Mouse (Mus musculus): ENCODE measurements around the gene Ppp1r9b.
A peak's percentile ranks its signal among the peaks of the same experiment; 100 is the strongest.
"Not testable (repeated sequence)": the region's sequence is repeated elsewhere in the genome, so short reads cannot be mapped to it uniquely, and the experiment has no call there.

Gene Ppp1r9b

DNA sequence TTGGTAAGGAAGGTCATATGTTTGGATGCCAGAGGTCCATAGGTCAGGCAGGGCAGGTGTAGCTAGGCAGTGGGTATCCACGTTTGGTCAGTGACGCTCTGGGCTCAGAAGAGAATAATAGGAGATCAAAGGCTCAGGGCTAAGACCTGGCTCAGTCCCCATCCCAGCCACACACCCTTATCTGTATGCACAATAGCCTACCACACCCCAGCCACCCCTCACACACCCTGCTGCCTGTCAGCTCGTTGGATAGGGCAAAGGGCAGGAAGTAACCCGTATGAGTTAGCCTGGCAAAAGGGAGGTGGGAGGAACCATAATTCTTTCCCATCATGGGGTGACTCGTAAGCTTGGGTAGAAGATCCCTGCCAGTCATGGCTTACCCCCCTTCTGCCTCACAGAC lies 6.8 kb downstream of the Ppp1r9b start:
- no peak for DNase-seq (ENCODE audit: low spot score in 2 of 2)

DNA sequence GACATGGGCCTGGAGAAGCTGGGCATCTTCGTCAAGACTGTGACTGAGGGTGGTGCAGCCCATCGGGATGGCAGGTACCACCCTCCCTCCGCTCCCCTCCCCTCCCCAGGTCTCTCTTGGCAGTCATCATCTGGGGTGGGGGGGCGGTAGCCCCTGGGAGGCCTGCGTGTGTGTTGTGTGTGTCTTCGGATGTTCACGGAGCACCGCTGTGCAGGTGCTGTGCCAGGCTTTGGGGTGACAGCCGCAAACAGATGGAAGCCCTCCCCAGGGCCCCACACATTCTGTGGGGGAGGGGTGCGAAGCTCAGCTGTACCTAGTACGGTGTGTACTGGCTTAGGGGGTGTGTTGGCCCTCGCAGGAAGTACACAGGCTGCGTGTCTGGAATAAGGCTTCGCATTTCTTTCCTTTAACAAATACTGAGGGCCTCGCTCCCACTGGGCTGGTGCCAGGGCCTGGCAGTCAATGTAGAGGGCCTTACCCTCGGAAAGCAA lies 7.3 kb downstream of the Ppp1r9b start:
- no peak for DNase-seq (ENCODE audit: low spot score in 2 of 2)

DNA sequence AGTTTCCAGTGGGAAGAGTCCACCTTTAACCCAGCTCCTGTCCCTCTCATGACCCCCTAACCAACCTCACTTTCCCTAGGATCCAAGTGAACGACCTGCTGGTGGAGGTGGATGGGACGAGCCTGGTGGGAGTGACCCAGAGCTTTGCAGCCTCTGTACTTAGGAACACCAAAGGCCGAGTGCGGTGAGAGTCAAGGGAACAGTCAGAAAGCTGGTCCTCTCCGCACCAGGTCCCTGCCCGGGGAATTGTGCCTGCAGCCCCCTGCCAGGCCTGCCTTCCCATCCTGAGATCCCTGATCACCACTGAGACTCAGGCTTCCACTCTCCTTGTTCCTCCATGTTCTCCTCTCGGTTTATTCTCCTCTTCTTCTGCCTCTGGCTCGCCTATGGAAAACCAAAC lies 9.3 kb downstream of the Ppp1r9b start:
- DNase-seq (ENCODE audit: low spot score in 2 of 2): no peak

DNA sequence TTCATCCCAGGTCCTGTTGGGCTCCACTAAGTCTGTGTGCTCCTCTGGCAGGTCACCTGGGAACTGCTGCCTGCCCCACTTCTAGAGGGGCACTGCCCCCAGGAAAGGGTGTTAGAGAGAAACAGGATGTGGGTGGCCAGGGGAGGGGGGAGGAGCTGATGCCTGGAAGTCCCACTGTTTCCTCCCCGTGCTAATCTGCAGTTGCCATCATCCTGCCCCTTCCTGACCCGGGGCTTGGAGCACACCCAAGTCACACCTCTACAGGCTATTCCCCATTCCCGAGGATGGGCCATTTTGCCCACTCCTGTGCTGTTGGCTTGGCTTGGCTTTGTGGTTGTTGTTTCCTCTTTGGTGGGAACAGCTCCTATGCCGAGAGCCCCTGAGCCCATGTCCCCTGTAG lies 9.7 kb downstream of the Ppp1r9b start:
- DNase-seq (ENCODE audit: low spot score in 2 of 2): no peak

DNA sequence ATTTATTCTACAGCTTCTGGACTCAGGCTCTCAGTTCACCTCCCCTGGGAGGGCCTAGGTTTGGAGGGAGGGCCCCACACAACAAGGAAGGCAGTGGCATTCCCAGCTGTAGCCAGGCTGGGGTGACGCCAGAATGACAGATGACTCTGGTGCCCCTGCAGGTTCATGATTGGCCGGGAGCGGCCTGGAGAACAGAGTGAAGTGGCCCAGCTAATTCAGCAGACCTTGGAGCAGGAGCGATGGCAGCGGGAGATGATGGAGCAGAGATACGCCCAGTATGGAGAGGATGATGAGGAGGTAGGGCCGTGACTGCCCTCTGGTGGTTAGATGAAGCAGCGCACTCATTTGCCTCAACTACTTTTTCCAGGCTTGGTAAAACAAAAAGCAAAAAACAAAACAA lies 10.2 kb downstream of the Ppp1r9b start:
- peak in 1 of 2 experiments; percentile 80 for DNase-seq (ENCODE audit: low spot score in 2 of 2)

DNA sequence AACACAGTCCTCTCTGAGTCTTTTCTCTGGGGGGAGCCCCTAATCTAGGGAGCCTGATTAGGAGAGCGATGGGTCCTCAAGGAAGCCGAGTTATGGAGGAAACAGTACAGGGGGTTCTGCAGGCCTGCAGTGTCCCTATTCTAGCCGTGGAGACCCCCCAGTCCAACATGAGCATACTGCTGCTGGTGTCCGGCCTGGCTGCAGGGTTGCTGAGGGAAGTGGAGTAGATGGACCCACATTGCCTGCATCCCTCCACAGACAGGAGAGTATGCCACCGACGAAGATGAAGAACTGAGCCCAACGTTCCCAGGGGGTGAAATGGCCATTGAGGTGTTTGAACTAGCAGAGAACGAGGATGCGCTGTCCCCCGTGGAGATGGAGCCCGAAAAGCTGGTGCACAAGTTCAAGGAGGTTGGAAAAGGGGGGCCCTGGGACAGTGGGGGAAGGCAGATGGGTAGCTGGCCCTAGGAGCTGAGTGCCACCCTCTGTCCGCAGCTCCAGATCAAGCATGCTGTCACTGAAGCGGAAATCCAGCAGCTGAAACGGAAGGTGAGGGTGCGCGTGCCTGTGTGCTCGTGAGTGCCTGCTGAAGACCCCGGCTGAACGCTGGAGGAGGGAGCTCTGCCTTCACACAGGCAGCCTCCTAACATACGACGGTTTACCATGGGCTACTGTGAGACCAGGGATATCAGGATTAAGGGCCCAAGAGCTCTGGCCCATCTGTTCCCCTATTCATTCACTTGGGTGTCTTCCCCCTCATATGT lies 10.9 kb downstream of the Ppp1r9b start:
- DNase-seq (ENCODE audit: low spot score in 2 of 2): no peak

DNA sequence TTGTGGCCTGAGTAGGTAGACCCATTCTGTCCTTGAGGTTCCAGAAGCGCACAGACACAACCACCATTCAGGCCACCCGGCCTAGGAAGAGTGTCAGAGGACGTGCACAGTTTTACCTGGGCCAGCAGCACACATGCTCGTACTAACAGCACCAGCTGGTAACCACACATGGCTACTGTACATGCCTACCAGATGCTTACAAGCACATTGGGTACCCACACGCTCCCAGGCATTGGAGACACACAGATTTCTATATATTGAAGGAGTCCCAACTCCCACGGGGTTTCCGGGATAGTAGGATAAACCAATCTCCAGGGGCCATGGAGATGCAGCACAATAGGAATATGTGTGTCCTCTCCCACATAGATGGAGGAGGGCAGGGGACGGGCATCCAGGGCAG lies 11.9 kb downstream of the Ppp1r9b start:
- no peak for DNase-seq (ENCODE audit: low spot score in 2 of 2)

DNA sequence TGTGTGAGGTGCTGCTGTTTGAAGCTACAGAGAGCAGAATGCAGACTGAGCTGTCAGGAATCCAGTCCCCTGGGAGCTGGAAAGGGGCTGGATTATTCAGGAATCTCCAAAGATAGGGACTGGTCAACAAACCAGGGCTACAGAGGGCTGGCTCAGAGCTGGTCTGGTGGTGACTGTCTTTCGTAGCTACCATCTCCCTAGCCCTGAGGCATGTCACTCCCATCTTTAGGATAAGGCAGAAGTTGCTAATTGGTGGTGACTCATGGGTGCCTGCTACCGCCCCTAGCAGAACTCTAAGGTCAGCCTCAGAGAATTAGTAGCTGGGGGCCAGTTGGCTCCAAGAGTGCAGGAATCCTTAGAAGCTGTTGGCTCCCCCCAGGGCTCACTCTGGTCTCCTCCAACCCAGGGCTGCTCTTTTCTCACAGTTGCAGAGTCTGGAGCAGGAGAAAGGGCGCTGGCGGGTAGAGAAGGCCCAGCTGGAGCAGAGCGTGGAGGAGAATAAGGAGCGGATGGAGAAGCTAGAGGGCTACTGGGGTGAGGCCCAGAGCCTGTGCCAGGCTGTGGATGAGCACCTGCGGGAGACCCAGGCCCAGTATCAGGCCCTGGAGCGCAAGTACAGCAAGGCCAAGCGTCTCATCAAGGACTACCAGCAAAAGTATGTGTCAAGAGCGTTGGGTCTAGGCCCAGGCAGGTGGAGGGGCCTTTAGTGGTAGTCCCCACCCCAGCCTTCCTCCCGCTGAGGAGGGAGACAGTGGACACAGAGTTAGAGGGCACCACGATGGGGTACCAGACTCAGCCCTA lies 13.5 kb downstream of the Ppp1r9b start:
- no peak for DNase-seq (ENCODE audit: low spot score in 2 of 2)

DNA sequence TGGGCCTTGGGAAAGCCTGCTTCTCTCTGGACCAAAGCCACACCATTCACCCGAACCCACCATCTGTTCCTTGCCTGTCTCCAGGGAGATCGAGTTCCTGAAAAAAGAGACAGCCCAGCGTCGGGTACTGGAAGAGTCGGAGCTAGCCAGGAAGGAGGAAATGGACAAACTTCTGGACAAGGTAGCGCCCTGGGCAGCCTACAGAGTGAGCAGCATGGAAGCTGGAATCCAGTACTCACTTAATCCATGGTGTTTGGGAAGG lies 14.0 kb downstream of the Ppp1r9b start:
- no peak for DNase-seq (ENCODE audit: low spot score in 2 of 2)

DNA sequence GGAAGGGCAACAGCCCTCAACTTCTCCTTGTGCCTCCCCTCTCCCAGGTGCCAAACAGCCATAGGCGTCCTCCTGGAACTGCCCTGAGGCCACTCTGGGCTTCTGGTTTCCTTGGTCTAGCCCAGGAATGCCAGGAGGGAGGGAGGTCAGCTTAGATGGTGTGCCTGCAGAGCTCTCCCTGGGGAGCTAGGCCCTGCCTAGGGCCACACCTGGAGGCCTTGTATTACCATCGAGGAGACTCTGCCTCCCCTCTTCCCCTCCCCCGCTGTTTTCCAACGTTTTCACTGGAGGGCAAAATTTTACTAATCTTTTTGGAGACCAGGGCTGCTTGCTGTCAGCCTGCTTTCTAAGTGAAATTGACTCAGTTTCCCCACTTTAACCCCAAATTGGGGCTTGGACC lies 15.2 kb downstream of the Ppp1r9b start:
- DNase-seq (ENCODE audit: low spot score in 2 of 2): no peak

DNA sequence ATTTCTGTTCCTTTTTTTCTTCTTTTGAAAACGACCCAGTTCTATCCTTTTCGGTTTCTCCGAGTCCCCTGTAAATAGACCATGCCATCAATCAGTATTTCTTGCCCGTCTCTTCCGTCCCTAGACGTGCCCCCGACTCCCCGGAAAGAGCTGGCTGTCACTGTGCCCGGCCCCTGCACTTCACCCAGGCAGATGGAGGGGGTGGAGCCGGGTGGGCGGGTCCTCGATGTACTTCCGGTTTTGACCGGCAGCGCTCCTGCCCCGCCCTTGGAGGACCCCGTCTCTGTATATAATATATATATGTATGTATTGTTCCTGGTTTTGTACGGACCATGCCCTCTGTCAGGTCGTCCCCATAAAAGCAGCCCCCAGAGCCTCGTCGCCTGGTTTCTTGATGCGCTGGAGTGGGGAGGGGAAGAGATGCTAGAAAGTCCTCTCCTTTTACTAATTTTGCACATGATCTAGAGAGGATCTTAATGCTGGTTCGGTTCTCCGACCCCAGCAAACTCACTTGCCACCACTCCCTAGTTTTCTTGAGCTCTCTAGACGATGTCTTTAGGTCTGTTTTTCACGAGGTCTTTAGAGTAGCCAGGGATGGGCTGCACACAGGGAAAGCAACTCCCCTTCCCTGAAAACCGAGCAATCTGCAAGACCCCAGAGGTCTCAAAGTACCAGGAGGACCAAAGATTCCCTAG lies 15.8 kb downstream of the Ppp1r9b start:
- peak; percentile 78 to 88 for DNase-seq (ENCODE audit: low spot score in 2 of 2)

DNA sequence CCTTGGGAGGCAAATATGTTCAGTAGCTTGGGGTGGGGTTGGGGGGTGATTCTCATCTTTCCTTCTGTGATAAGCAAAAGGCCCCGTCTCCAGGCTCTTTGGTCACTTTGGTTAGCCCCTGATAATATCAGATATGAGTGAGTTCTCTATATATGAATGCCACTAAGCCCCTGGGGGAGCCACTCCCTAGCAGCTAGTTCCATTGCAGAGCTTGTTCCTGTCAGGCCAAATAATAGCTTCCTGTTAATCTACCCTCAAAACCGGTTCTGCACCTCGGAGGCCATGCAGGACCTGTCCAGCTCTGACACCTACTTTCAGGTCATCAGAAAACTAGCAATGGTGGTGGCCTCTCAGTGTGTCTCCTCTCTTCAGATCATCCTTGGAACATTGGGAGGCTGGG lies 16.6 kb downstream of the Ppp1r9b start:
- DNase-seq (ENCODE audit: low spot score in 2 of 2): no peak

DNA sequence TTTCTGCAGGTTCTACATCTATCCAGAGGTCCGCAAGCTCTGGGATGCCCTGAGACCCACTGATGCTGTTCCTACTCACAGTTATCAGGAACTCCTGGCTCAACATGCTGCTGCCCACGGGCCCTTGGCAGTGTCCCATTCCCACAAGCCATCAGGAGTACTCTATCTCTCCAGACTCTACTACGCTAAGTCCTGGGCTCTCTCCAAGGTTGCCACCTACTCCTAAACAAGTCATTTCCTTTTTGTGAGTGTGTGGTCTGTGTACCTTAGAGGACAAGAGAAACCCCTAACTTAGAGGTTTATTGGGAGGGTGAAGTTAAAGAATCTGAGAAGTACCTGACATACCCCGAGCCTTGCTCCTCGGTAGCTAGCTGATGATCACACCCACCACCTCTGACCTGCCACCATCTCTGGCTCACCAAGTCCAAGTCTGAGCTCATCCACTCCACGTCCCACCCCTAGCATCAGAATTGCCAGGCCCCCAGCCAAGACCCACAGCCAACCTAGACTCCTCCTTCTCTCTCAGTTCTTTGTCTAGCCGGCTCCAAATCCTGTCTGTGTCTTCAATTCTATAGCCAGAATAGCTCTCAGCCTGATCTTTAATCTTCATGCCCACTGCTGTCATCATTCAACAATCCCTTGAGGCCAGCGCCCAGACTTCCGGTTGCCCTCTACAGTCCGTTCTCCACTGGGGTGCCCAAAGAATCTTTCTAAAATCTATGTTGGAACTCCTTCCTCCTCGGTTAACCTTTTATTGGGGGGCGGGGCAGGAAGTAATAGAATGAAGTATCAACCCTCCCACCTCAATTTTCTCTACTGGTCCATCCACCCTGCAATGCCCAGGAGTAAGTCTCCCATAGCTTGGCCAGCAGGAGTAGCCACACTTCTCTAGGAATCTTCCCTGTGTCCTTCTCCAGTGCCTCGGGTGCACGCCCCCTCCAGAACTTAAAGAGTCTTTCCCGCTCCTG lies 18.1 kb downstream of the Ppp1r9b start:
- DNase-seq (ENCODE audit: low spot score in 2 of 2): no peak

DNA sequence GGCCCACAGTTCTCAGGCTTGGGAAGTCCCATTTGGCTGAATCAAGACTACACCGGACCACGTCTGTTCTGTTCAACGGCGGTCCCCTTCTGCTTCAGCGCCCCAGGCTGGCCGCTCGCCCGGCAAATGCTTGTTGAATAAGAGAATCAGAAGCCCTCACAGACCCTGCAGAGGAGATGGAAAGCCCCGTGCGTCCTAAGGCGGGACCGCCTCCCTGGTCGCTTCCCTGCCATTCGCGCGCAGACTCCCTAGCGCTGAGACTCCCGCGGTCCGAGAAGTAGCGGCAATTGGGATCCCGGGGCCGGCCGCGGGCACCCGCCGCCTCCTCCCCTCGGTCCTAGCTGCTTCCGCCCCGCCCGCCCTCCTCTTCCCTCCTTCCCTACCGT lies 18.8 kb downstream of the Ppp1r9b start, which contains the start of gene Samd14:
TSS of gene Samd14 (plus strand) at position 251 of the 386 bp plus-strand sequence.
- DNase-seq (ENCODE audit: low spot score in 2 of 2): peak; percentile 61 to 91

DNA sequence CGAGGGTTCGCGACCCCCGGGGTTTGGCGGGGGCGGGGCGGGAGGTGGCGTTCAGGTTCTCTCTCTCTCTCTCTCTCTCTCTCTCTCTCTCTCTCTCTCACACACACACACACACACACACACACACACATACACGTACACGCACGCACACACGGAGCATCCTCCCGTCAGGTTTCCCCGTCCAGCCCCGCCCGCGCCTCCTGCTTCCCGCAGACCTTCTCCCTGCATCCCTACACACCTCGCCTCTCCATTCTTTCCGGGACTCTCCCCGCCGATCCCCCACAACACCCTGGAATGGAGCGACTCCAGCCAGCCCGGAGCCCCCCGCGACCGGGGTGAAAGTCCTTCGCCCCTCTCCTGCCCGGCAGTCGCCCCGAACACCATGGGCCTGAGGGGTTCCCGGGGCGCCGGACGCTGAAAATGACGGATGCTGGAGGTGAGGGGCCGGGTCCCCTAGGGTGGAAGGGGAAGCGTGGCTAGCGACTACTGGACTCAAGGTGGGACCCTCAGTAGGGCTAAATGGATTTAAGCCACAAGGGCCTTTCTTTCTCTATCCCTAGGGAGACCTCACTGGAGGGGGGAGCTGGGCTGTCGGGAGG lies 19.4 kb downstream of the Ppp1r9b start:
- DNase-seq (ENCODE audit: low spot score in 2 of 2): peak in 1 of 2 experiments; percentile 64

DNA sequence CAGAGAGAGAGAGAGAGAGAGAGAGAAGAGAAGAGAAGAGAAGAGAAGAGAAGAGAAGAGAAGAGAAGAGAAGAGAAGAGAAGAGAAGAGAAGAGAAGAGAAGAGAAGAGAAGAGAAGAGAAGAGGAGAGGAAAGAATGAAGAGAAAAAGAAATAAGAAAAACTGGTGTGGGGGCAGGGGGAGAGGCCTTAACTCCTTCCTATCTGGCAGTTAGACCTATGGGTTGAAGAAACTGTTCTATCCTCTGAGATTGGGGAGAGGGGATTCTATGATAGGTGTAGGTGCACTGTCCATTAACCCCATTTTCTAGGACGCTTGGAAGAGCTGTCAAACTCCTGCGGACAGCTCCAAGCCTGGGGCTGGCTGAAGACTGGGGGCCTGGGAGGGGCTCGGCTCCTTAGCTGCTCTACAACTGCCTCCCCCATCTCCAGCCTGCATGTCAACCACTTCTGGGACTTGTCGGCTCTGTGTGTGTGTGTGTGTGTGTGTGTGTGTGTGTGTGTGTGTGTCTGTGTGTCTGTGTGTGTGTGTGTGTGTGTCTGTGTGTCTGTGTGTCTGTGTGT lies 20.1 kb downstream of the Ppp1r9b start:
- not testable (repeated sequence) for DNase-seq (ENCODE audit: low spot score in 2 of 2)

DNA sequence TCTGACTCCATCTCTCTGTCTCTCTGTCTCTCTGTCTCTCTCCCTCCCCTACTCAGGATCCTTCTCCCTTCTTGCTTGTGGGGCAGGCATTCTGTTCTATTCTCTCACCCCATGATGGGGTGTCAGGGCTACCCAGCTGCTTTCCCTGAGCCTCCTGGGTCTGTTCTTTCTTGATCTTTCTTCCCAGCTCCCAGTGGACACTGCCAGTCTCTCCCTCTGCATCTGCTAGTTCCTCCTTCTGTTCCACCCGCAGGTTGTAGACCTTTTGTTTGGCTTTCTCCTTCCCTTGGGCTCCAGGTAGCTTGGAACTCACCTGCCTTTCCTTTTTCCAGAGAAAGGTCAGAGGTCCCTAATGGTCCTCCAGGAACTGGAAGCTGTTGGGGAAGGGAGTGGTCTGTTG lies 20.6 kb downstream of the Ppp1r9b start:
- DNase-seq (ENCODE audit: low spot score in 2 of 2): no peak

DNA sequence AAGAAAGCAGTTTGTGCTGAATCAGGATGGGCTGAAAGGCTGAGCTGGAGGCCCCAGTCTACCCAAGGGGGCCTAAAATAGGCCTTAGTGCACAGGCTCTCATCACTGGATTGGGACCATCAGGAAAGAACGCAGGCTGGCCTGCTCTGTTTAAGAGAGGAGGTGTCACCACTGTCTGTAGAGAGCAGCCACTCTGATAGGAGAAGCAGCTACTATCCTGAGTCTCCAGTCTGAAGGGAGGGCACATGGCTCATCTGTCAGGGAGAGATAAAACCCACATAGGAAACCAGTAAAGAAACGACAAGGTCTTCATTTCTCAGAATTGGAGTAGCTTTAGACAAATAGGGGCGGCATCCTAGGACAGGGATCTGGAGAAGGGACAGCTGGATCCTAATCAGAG lies 21.2 kb downstream of the Ppp1r9b start:
- DNase-seq (ENCODE audit: low spot score in 2 of 2): no peak

DNA sequence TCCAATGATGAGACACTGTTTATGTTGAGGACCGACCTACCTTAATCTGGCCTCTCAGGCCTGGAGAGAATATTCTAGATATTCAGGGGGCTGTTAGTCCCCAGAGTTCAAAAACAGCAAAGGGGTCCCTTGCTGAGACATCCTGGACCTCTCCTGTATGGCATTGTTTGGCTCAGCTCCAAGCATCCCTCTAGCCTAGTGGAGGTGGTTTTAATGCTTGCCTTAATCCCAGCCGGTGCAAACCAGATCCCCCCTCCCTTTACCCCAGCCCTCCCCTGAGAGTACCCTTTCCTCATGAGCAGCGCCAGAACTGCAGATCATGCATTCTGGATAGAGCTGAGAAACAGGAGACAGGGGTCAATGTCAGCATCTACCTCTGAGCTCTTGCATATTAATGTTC lies 21.7 kb downstream of the Ppp1r9b start:
- no peak for DNase-seq (ENCODE audit: low spot score in 2 of 2)

DNA sequence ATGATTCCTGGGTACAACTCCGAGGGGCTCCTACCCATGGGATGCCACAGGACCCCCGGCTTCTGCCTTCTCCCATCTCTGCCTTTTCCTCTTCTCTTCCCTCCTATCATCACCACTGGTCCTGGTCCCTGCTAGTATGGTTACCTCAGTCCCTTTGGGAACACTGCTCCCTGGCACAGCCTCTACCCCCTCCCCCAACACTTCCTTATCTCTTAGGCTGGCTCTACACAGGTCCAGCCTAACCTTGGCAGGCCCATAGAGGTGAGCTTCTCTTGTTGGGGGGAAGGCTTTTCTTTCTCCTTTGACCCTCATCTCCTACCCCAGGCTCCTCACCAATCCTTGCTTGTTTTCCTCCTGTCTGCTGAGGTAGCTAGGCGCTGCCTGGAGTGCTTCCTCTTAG lies 24.6 kb downstream of the Ppp1r9b start:
- no peak for DNase-seq (ENCODE audit: low spot score in 2 of 2)
